Mouse (Mus musculus): Measurements from ENCODE around the gene Rxrb. TPM values are rescaled to one million over a fixed set of nuclear protein-coding genes. Genes with fewer than 3 reads are reported as not detected.
A peak's percentile ranks its signal among the peaks of the same experiment; 100 is the strongest.

Gene Rxrb
- polyA plus RNA-seq, 1 experiment from 2014 or later, result 52.5 TPM

DNA sequence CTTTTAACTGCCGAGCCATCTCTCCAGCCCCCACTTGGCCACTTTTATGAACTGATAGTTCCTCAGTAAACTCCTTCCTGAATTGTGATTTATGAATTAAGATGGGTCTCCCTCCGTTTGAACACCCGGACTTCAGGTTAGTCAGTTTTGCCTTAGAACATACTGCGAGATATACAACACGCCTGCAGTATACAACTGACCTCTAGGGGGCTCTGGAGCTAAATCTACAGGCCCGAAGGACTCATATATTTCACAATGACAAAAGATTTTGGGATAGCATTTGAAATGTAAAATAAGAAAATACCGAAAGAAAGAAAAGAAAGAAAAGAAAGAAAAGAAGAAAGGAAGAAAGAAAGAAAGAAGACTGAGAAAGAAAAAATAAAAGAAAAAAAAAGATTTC, 43.7 kb downstream of the Rxrb start:
- no peak overlapping the region for H3K4me3 ChIP-seq
- no peak for ATAC-seq (ENCODE audit: insufficient number of reproducible peaks, low FRiP score, low TSS enrichment, low read depth)
- no peak overlapping the region for H3K4me2 ChIP-seq
- H3K27me3 ChIP-seq, result peaks cover 27% of the 10 kb centered on the region
- no peaks in the 10 kb centered on the region for H3K36me3 ChIP-seq
- H3K4me1 ChIP-seq, result 0 out of 2 replicates have a peak, but pooled peaks cover 3% of the 10 kb centered on the region
- H3K9ac ChIP-seq, result no peak overlapping the region
- no peaks in the 10 kb centered on the region for H3K9me3 ChIP-seq
- H3K27ac ChIP-seq, result no peak overlapping the region
- WGBS, result 40% methylated on average over 7 of the region's 7 CpGs

DNA sequence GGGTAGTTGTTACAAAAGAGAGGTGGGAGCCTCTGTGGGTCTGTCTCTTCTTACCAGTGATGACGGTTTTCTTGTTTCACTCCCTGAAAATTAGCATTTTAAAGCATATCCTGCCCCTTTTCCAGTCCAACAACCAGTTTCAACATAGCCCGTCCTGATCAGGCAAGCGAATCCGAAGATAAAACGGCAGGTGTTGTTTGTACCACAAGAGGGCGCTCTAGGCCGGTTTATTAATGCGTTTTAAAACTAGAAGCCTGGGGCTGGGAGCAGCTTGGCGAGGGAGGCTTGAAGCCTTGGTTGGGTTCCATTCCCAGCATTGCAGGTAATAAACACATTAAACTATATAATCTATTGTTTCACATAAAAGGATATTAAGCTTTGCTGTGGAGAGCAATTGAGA, 45.9 kb downstream of the Rxrb start:
- H3K9me3 ChIP-seq, result no peaks in the 10 kb centered on the region
- no peak overlapping the region for H3K9ac ChIP-seq
- H3K27ac ChIP-seq, result no peak overlapping the region
- H3K4me2 ChIP-seq, result no peak overlapping the region
- H3K4me3 ChIP-seq, result no peak overlapping the region
- H3K4me1 ChIP-seq, result 0 out of 2 replicates have a peak, but pooled peaks cover 3% of the 10 kb centered on the region
- H3K27me3 ChIP-seq, result peaks cover 29% of the 10 kb centered on the region
- WGBS, result under 1% methylated on average over 9 of the region's 9 CpGs
- H3K36me3 ChIP-seq, result no peaks in the 10 kb centered on the region
- no peak for ATAC-seq (ENCODE audit: insufficient number of reproducible peaks, low FRiP score, low TSS enrichment, low read depth)

DNA sequence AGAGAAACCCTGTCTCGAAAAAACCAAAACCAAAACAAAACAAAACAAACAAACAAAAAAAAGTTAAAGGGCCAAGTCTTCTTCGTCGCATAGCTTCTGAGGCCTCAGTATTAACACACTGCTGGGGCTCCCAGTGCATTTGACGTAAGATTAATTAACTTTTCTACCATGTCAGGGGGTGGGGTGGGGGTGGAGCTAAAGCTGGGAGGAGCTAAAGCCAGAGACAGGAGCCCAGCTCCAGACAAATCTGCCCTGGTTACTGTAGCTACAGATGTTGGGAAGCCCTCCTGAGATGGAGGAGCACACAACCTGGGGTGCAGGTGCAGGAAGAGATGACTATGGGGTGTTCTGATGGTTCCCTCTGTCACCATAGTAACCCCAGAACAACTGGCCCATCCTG, 46.5 kb downstream of the Rxrb start:
- Histone ChIP-seq H3K4me1 (0 out of 2 replicates have a peak, but pooled peaks cover 3% of the 10 kb centered on the region), H3K4me3 (no peak overlapping the region), H3K9ac (no peak overlapping the region), H3K9me3 (no peaks in the 10 kb centered on the region), H3K27me3 (peaks cover 33% of the 10 kb centered on the region), H3K4me2 (no peak overlapping the region), H3K36me3 (no peaks in the 10 kb centered on the region), H3K27ac (no peak overlapping the region)
- ATAC-seq (ENCODE audit: insufficient number of reproducible peaks, low FRiP score, low TSS enrichment, low read depth), result no peak
- WGBS, result 66% methylated on average over 4 of the region's 4 CpGs

DNA sequence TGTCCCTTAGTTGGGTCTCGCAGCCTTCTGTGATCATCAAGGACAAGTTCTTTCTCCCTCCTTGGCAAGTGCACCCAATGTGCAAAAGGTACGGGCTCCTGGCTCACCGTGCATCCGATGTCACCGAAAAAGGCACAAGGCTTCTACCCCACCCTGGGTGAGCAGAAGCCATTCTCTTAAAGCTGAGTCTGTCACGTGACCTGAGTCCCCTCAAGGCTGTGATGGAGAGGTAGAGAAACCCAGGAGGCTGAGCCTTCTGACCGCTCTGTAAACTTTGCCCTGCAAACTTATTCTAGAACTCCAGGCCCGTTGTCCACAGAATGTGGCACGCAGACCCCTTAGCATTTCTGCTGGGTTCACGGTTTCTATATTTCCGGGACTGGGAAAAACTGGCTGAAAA, 47.4 kb downstream of the Rxrb start:
- Histone ChIP-seq H3K36me3 (no peaks in the 10 kb centered on the region), H3K9me3 (no peaks in the 10 kb centered on the region)
- ATAC-seq (ENCODE audit: insufficient number of reproducible peaks, low FRiP score, low TSS enrichment, low read depth), result no peak

DNA sequence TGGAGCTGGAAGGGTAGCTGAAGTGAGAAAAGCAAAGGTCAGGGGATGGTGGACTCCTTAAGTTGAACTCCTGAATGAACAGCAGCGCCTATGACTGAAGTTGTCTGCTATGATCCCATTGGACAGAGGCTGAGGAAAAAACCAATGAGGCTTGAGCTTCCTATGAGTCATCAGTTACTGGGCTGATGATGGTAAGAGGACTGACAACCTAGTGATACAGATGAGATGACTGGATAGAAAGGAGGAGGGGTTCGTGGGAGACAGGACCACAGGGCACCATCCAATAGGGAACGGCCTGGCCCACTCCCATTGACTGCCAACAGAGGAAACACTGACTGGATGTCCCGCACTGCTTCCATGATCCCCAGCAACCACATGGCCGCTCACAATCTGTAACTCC, 48.0 kb downstream of the Rxrb start:
- Histone ChIP-seq H3K36me3 (no peaks in the 10 kb centered on the region), H3K9ac (no peak overlapping the region), H3K27me3 (peaks cover 28% of the 10 kb centered on the region), H3K27ac (no peak overlapping the region), H3K4me1 (0 out of 2 replicates have a peak, but pooled peaks cover 3% of the 10 kb centered on the region), H3K4me2 (no peak overlapping the region), H3K9me3 (no peaks in the 10 kb centered on the region), H3K4me3 (no peak overlapping the region)
- 23% methylated on average over 5 of the region's 5 CpGs for WGBS
- peak; percentile 74 for ATAC-seq (ENCODE audit: insufficient number of reproducible peaks, low FRiP score, low TSS enrichment, low read depth)

More for the DNA sequence above, 47.4 kb downstream of the Rxrb start:
- peaks cover 32% of the 10 kb centered on the region for H3K27me3 ChIP-seq
- no peak overlapping the region for H3K9ac ChIP-seq
- no peak overlapping the region for H3K27ac ChIP-seq
- H3K4me3 ChIP-seq, result no peak overlapping the region
- WGBS, result 87% methylated on average over 11 of the region's 11 CpGs
- no peak overlapping the region for H3K4me2 ChIP-seq
- H3K4me1 ChIP-seq, result 0 out of 2 replicates have a peak, but pooled peaks cover 3% of the 10 kb centered on the region

DNA sequence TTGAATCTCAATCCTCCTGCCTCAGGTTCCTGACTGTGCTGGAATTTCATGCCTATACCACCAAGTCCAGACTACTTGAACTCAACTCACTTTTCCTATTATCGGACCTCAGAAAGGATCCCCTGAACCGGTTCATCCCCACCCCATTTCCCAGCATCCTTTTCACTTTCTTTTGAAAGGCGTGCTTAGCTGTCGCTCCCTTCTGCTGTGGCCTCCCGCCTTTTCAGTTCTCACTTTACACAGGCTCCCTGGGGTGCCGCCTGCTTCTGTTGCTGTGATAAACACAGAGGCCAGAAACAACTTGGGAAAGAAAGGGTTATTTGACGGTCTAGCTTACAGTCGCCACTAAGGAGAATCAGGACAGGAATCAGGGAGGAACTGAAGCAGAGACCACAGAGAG, 51.5 kb downstream of the Rxrb start:
- 13% methylated on average over 8 of the region's 8 CpGs for WGBS
- H3K27me3 ChIP-seq, result peaks cover 6% of the 10 kb centered on the region; the same call in 1 of the 2 replicates
- H3K4me1 ChIP-seq, result no peaks in the 10 kb centered on the region
- H3K36me3 ChIP-seq, result no peaks in the 10 kb centered on the region
- no peak overlapping the region for H3K27ac ChIP-seq
- H3K9me3 ChIP-seq, result no peaks in the 10 kb centered on the region
- ATAC-seq (ENCODE audit: insufficient number of reproducible peaks, low FRiP score, low TSS enrichment, low read depth), result no peak
- H3K4me3 ChIP-seq, result no peak overlapping the region
- 0 out of 2 replicates have a peak overlapping the region, but pooled peaks have one; percentile 12 for H3K4me2 ChIP-seq
- no peak overlapping the region for H3K9ac ChIP-seq

DNA sequence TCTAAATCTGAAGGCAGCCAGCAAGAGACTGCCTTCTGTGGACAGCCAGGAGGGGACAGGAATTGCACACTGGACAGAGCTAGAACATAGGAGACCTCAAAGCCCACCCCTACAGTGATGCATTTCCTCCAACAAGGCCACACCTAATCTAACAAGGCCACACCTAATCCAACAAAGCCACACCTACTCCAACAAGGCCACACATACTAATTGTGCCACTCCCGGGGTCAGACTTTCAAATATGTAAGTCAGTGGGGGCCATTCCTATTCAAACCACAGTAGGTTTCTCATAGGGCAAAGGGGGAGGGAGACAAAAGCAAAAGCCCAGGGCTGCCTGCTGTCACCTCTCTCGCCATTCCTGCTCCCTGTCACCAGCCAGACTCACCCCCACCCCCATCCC, 55.8 kb downstream of the Rxrb start:
- no peaks in the 10 kb centered on the region for H3K4me1 ChIP-seq
- H3K36me3 ChIP-seq, result no peaks in the 10 kb centered on the region
- H3K4me2 ChIP-seq, result no peak overlapping the region
- H3K9ac ChIP-seq, result no peak overlapping the region
- H3K27ac ChIP-seq, result no peak overlapping the region
- WGBS, result 48% methylated on average over 2 of the region's 2 CpGs
- no peaks in the 10 kb centered on the region for H3K9me3 ChIP-seq
- H3K27me3 ChIP-seq, result peaks cover 4% of the 10 kb centered on the region; the same call in 1 of the 2 replicates
- no peak overlapping the region for H3K4me3 ChIP-seq
- no peak for ATAC-seq (ENCODE audit: insufficient number of reproducible peaks, low FRiP score, low TSS enrichment, low read depth)

MicroRNAs encoded within 50 kb of the gene (microRNA counts, 519-probe panel; counts per million panel counts)
- microRNA mmu-miR-219, result not detected

Small RNAs within 50 kb of the gene (microRNA-seq; reads per million reads assigned to microRNA genes)
- gene Mir219a-1, result 0.61 reads per million
- gene Mir219c, result not detected

Other genes starting within 250 kb of the Rxrb start
- gene Angptl4, start 250.0 kb upstream of the Rxrb start, polyA plus RNA-seq (2015; fragmentation: Nextera tagmentation; extraction: Ambion mirVana), result 53.1 and 62.9 TPM in 2 replicates
- 29.4 and 32.3 TPM in 2 replicates for gene Kank3, start 221.3 kb upstream of the Rxrb start, polyA plus RNA-seq (2015; fragmentation: Nextera tagmentation; extraction: Ambion mirVana)
- 716 and 1,053 TPM in 2 replicates for gene Rps28, start 207.2 kb upstream of the Rxrb start, polyA plus RNA-seq (2015; fragmentation: Nextera tagmentation; extraction: Ambion mirVana)
- 404 and 428 TPM in 2 replicates for gene Ndufa7, start 207.2 kb upstream of the Rxrb start, polyA plus RNA-seq (2015; fragmentation: Nextera tagmentation; extraction: Ambion mirVana)
- 53.1 and 54.8 TPM in 2 replicates for gene Cd320, start 188.7 kb upstream of the Rxrb start, polyA plus RNA-seq (2015; fragmentation: Nextera tagmentation; extraction: Ambion mirVana)
- gene Gm7029, start 158.0 kb upstream of the Rxrb start, polyA plus RNA-seq (2015; fragmentation: Nextera tagmentation; extraction: Ambion mirVana), result not detected in 2 replicates
- 3.5 and 7.7 TPM in 2 replicates for gene Kifc1, start 141.2 kb upstream of the Rxrb start, polyA plus RNA-seq (2015; fragmentation: Nextera tagmentation; extraction: Ambion mirVana)
- gene Platr17, start 126.7 kb upstream of the Rxrb start, polyA plus RNA-seq (2015; fragmentation: Nextera tagmentation; extraction: Ambion mirVana), result 0.19 and 0.30 TPM in 2 replicates
- gene Daxx, start 122.4 kb upstream of the Rxrb start, polyA plus RNA-seq (2015; fragmentation: Nextera tagmentation; extraction: Ambion mirVana), result 47.2 and 55.7 TPM in 2 replicates
- 42.1 and 46.3 TPM in 2 replicates for gene Tapbp, start 115.9 kb upstream of the Rxrb start, polyA plus RNA-seq (2015; fragmentation: Nextera tagmentation; extraction: Ambion mirVana)
- gene Zbtb22, start 115.9 kb upstream of the Rxrb start, polyA plus RNA-seq (2015; fragmentation: Nextera tagmentation; extraction: Ambion mirVana), result 14.0 and 15.5 TPM in 2 replicates
- gene Rgl2, start 102.3 kb upstream of the Rxrb start, polyA plus RNA-seq (2015; fragmentation: Nextera tagmentation; extraction: Ambion mirVana), result 51.8 and 58.5 TPM in 2 replicates
- 132 and 139 TPM in 2 replicates for gene Pfdn6, start 91.5 kb upstream of the Rxrb start, polyA plus RNA-seq (2015; fragmentation: Nextera tagmentation; extraction: Ambion mirVana)
- gene Wdr46, start 91.2 kb upstream of the Rxrb start, polyA plus RNA-seq (2015; fragmentation: Nextera tagmentation; extraction: Ambion mirVana), result 31.4 and 36.0 TPM in 2 replicates
- 5.9 and 8.3 TPM in 2 replicates for gene B3galt4, start 80.3 kb upstream of the Rxrb start, polyA plus RNA-seq (2015; fragmentation: Nextera tagmentation; extraction: Ambion mirVana)
- 46.5 and 50.4 TPM in 2 replicates for gene Vps52, start 76.0 kb upstream of the Rxrb start, polyA plus RNA-seq (2015; fragmentation: Nextera tagmentation; extraction: Ambion mirVana)
- 1,572 and 1,837 TPM in 2 replicates for gene Rps18, start 75.8 kb upstream of the Rxrb start, polyA plus RNA-seq (2015; fragmentation: Nextera tagmentation; extraction: Ambion mirVana)
- 25.5 and 31.3 TPM in 2 replicates for gene H2-K1, start 31.5 kb upstream of the Rxrb start, polyA plus RNA-seq (2015; fragmentation: Nextera tagmentation; extraction: Ambion mirVana)
- gene Ring1, start 7.1 kb upstream of the Rxrb start, polyA plus RNA-seq (2015; fragmentation: Nextera tagmentation; extraction: Ambion mirVana), result 18.1 and 18.9 TPM in 2 replicates
- gene H2-Ke6, start 3.8 kb upstream of the Rxrb start, polyA plus RNA-seq (2015; fragmentation: Nextera tagmentation; extraction: Ambion mirVana), result 45.0 and 50.3 TPM in 2 replicates
- 258 and 259 TPM in 2 replicates for gene Slc39a7, start 130 bp upstream of the Rxrb start, polyA plus RNA-seq (2015; fragmentation: Nextera tagmentation; extraction: Ambion mirVana)
- 94.4 and 96.5 TPM in 2 replicates for gene Col11a2, start 7.6 kb downstream of the Rxrb start, polyA plus RNA-seq (2015; fragmentation: Nextera tagmentation; extraction: Ambion mirVana)
- 0.61 and 0.79 TPM in 2 replicates for gene H2-Oa, start 60.5 kb downstream of the Rxrb start, polyA plus RNA-seq (2015; fragmentation: Nextera tagmentation; extraction: Ambion mirVana)
- gene H2-DMa, start 87.7 kb downstream of the Rxrb start, polyA plus RNA-seq (2015; fragmentation: Nextera tagmentation; extraction: Ambion mirVana), result 13.4 and 15.2 TPM in 2 replicates
- gene Brd2, start 90.8 kb downstream of the Rxrb start, polyA plus RNA-seq (2015; fragmentation: Nextera tagmentation; extraction: Ambion mirVana), result 104 and 112 TPM in 2 replicates
- gene H2-DMb2, start 111.5 kb downstream of the Rxrb start, polyA plus RNA-seq (2015; fragmentation: Nextera tagmentation; extraction: Ambion mirVana), result 0.37 and 0.38 TPM in 2 replicates
- 2.6 and 3.3 TPM in 2 replicates for gene H2-DMb1, start 121.3 kb downstream of the Rxrb start, polyA plus RNA-seq (2015; fragmentation: Nextera tagmentation; extraction: Ambion mirVana)
- gene Tap1, start 155.7 kb downstream of the Rxrb start, polyA plus RNA-seq (2015; fragmentation: Nextera tagmentation; extraction: Ambion mirVana), result 13.2 and 13.4 TPM in 2 replicates
- 3.1 and 3.4 TPM in 2 replicates for gene Psmb9, start 156.0 kb downstream of the Rxrb start, polyA plus RNA-seq (2015; fragmentation: Nextera tagmentation; extraction: Ambion mirVana)
- gene Psmb8, start 165.9 kb downstream of the Rxrb start, polyA plus RNA-seq (2015; fragmentation: Nextera tagmentation; extraction: Ambion mirVana), result 11.7 and 12.1 TPM in 2 replicates
- gene Tap2, start 171.7 kb downstream of the Rxrb start, polyA plus RNA-seq (2015; fragmentation: Nextera tagmentation; extraction: Ambion mirVana), result 5.9 and 6.1 TPM in 2 replicates
- gene H2-Ob, start 207.1 kb downstream of the Rxrb start, polyA plus RNA-seq (2015; fragmentation: Nextera tagmentation; extraction: Ambion mirVana), result 0.32 TPM in 1 of 2 replicates, not detected in the other
- gene H2-Ab1, start 225.9 kb downstream of the Rxrb start, polyA plus RNA-seq (2015; fragmentation: Nextera tagmentation; extraction: Ambion mirVana), result 5.8 and 7.5 TPM in 2 replicates